Mouse (Mus musculus): ENCODE measurements at regions not wholly inside any gene's neighbourhood (a gene's known extent, or its start where the extent isn't known, plus 50 kb on each side); places are given as distances from the start of the nearest gene placed in this dataset.

DNA sequence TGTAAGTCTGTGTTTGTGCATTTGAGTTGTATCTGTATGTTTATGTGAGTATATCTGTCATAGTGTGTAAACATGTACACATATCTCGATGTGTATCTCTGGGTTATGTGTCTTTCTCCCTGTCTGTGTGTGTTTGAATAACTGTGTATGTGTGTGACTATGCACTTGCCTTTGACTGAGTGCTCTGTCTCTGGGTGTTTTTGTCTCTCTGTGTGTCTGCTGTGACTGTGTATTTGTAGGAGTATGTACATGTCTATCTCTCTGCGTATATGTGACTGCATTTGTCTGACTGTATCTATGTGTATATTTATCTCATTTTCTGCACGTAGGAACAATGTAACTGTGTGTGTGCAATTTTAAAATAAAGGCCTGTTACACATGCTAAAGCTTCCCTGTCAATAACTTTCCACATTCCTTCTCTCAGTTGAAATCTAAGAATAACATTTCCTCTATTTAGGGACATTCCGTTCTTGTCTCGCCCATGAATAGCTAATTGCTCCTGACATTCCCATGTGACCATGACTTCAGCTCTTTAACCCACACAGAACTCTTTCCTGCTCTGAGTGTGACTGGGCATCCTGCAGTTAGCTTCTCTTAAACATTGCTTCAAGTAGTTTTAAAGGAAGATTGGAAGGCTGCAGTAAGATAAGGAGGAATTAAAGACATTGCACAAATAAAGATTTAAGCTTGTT is 257.2 kb upstream of the Klf6 start:
- H3K4me3 ChIP-seq (replicated peaks), result no peak overlapping the region
- no peaks in the 10 kb centered on the region for H3K9me3 ChIP-seq
- H3K4me1 ChIP-seq (replicated peaks), result no peaks in the 10 kb centered on the region
- ATAC-seq, result no peak
- no peaks in the 10 kb centered on the region for H3K36me3 ChIP-seq
- no peak overlapping the region for H3K9ac ChIP-seq (replicated peaks)
- H3K4me2 ChIP-seq (replicated peaks), result no peak overlapping the region
- no peak overlapping the region for H3K27ac ChIP-seq
- H3K27me3 ChIP-seq, result no peaks in the 10 kb centered on the region
- 66% methylated on average over 5 of the region's 5 CpGs for WGBS

DNA sequence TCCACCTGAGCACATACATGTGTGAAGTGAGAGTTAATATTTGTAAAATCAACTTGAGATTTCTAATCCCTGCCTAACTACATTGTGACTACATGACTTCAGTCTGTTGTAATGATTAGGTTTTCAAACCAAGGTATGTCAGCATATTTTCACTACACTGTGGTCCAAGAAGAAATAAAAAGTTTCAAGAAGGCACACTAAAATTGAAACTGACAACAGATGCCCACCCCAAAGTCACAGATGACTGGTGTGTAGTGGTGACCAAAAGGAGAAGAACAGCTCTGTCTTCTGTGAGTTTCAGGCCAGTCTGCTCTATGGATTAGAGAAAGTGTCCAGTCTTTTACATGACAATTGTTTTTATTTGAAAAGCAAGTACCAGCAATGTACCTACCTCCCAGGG is 255.9 kb upstream of the Klf6 start:
- H3K4me3 ChIP-seq (replicated peaks), result no peak overlapping the region
- no peak for ATAC-seq
- H3K9me3 ChIP-seq, result no peaks in the 10 kb centered on the region
- H3K9ac ChIP-seq (replicated peaks), result no peak overlapping the region
- H3K36me3 ChIP-seq, result no peaks in the 10 kb centered on the region
- H3K4me1 ChIP-seq (replicated peaks), result no peaks in the 10 kb centered on the region
- H3K27ac ChIP-seq, result no peak overlapping the region
- H3K4me2 ChIP-seq (replicated peaks), result no peak overlapping the region
- no peaks in the 10 kb centered on the region for H3K27me3 ChIP-seq

DNA sequence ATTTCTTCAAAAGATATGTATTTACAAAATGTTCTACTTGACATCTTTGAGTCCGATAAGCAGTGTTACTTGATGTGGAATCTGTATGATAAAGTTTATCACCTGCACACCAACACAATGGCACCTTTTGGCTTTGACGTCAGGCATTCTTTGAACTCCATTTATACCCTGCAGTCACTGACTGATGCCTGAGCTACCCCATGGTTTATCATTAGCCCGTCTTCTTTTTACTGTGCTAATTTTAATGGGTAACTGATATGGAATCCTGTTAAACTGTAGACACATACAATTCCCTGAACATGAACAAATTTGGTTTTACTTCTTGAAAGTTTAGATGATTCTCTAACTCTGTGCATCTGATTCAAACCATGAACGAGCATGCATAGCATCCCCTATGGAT is 253.8 kb upstream of the Klf6 start:
- ATAC-seq, result no peak
- WGBS, result 88% methylated on average over 4 of the region's 4 CpGs
- Histone ChIP-seq H3K4me3 (replicated peaks) (no peak overlapping the region), H3K9me3 (no peaks in the 10 kb centered on the region), H3K36me3 (no peaks in the 10 kb centered on the region), H3K9ac (replicated peaks) (no peak overlapping the region), H3K4me1 (replicated peaks) (no peaks in the 10 kb centered on the region), H3K27me3 (no peaks in the 10 kb centered on the region), H3K4me2 (replicated peaks) (no peak overlapping the region), H3K27ac (no peak overlapping the region)

DNA sequence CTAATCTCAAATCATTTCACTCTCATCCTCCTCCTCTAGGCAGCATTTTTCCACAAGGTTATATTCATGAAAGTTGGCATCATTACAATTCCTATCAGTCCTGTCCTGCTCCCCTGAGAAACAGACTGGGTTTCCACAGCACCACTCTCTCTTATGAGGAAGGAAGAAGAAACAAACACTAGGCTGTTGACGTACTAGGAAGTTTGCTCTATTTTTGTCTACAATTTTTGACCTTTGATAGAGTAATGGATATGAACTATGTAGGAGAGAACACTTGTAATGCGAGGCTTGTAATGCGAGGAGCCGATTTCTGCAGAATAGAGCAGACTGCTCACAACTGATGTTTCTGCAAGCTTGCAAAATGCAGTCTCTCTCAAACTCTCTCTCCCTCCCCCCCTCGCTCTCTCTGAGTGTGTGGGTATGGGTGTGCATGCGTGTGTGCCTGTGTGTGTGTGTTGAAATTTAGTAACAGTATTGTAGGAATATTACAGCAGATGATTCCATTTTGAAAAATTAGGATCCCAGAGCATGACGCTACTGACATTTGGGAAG is 247.0 kb upstream of the Klf6 start:
- H3K4me3 ChIP-seq (replicated peaks), result no peak overlapping the region
- H3K9me3 ChIP-seq, result no peaks in the 10 kb centered on the region
- no peak overlapping the region for H3K9ac ChIP-seq (replicated peaks)
- no peak overlapping the region for H3K27ac ChIP-seq
- WGBS, result 86% methylated on average over 7 of the region's 7 CpGs
- no peaks in the 10 kb centered on the region for H3K27me3 ChIP-seq
- no peaks in the 10 kb centered on the region for H3K4me1 ChIP-seq (replicated peaks)
- no peaks in the 10 kb centered on the region for H3K36me3 ChIP-seq
- H3K4me2 ChIP-seq (replicated peaks), result no peak overlapping the region
- ATAC-seq, result no peak

DNA sequence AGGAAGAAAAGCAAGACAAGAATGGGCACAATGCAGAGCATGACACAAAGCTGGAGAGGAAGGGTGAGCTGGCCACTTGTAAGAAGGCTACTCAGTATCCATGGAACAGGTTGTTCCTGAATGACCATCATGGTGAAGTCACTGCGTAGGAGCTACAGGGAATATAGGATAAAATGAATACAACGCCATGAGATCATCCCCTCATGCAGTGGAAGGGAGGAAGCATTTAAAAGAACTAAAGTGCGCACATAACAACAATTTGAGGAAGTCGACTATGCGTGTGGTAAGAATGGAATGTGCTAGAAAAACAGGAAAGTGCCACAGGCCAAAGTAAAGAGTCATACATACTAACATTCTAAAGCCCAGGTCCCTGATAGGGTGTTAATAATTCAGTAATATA is 246.4 kb upstream of the Klf6 start:
- H3K27me3 ChIP-seq, result no peaks in the 10 kb centered on the region
- ATAC-seq, result no peak
- no peaks in the 10 kb centered on the region for H3K4me1 ChIP-seq (replicated peaks)
- H3K4me3 ChIP-seq (replicated peaks), result no peak overlapping the region
- H3K36me3 ChIP-seq, result no peaks in the 10 kb centered on the region
- no peak overlapping the region for H3K9ac ChIP-seq (replicated peaks)
- no peak overlapping the region for H3K27ac ChIP-seq
- H3K4me2 ChIP-seq (replicated peaks), result no peak overlapping the region
- H3K9me3 ChIP-seq, result no peaks in the 10 kb centered on the region
- 89% methylated on average over 5 of the region's 5 CpGs for WGBS

DNA sequence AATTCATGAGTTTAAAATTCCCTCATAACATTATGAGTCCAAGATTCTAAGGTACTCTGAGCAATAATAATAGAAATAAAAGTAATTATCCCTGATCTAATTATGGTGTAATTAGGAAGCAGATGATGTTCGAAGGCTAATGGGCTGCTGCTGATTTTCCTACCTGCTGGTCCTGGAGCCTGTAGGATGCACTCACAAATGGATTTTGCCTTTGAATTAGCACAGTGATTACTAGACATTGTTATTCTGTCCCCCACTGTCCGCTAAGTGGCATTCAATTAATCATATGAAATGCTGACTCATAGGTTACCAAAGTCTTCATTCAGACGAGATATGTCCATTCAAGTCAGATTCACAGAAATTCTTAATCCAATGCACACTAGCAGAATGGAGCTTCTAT is 246.0 kb upstream of the Klf6 start:
- Histone ChIP-seq H3K4me1 (replicated peaks) (no peaks in the 10 kb centered on the region), H3K4me3 (replicated peaks) (no peak overlapping the region), H3K9me3 (no peaks in the 10 kb centered on the region), H3K4me2 (replicated peaks) (no peak overlapping the region), H3K27ac (no peak overlapping the region), H3K36me3 (no peaks in the 10 kb centered on the region), H3K27me3 (no peaks in the 10 kb centered on the region), H3K9ac (replicated peaks) (no peak overlapping the region)
- ATAC-seq, result no peak
- 73% methylated on average over 3 of the region's 3 CpGs for WGBS

DNA sequence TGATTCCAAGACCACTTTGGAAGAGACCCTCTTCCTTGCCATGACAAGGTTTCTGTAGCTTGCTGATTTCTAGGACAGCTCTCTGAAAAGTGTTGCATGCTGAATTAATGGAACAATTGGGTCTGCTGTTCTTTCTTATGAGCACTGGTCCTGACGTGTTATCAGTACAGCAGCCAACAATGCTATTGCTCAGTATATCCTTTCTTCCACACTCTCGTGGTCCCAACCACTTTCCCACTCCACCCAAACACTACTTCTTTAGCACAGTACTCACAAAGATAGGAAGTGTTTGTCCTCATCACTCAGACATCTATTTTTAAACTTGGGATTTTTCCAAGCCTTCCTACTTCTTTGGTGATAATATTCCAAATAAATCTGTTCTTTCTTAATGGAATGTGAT is 233.2 kb upstream of the Klf6 start:
- no peaks in the 10 kb centered on the region for H3K36me3 ChIP-seq
- no peak overlapping the region for H3K4me2 ChIP-seq (replicated peaks)
- 62% methylated on average over 2 of the region's 2 CpGs for WGBS
- no peak overlapping the region for H3K9ac ChIP-seq (replicated peaks)
- H3K27me3 ChIP-seq, result no peaks in the 10 kb centered on the region
- no peaks in the 10 kb centered on the region for H3K9me3 ChIP-seq
- ATAC-seq, result no peak
- no peak overlapping the region for H3K4me3 ChIP-seq (replicated peaks)
- no peak overlapping the region for H3K27ac ChIP-seq
- no peaks in the 10 kb centered on the region for H3K4me1 ChIP-seq (replicated peaks)

DNA sequence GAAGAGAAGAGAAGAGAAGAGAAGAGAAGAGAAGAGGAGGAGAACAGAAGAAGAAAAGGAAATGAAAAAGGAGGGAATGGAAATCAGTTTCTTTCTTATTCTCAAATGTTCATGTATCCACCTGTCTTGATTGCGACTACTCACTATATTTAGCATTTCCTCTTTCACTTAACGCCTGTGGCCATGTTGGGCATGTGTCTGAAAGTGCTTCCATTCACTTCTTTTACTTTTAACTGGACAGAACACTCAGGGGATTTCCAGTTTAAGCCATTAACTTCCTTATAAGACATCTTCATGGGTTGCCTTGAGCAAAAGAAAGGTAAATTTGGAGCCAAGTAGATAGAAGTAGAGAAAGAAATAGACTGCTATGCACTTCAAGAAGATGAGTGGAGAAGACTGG is 226.3 kb upstream of the Klf6 start:
- no peak overlapping the region for H3K4me3 ChIP-seq (replicated peaks)
- H3K27ac ChIP-seq, result no peak overlapping the region
- H3K9me3 ChIP-seq, result no peaks in the 10 kb centered on the region

DNA sequence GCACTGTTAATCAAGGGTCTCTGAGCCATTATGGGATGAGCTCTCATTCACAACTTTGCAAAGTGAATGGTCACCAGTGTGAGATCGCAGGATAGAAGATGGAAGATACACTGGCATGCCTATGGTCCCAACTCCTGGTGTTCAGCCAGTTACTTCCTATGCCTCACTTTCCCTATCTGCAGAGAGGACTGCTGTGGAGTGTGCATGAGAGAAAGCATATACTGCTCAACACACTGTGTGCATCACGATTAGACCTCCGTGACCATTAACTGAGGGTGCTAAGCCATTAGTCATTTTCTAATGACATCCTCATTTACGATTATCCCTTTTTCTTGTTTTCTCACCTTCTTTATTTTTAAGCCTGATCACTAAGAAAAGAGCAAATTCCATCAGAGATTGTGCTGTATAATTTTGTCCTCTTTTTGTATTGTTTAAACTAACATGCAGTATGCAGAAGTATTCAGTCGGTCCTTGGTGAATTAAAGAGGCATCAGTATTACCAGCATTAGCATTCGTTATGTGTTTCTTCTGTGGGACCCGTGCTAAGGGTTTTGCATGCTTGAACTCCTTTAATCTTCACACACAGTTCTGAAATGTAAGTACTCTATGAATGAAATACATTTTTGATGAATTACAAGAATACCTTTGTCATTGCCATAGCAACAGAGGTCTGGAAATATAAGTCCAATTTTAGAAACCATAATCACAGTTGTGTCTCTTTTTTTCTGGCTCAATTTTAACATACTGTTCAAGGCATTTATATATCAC is 219.4 kb upstream of the Klf6 start:
- peak; percentile 60; the same call in 1 of the 2 replicates for ATAC-seq

More for the DNA sequence above, 226.3 kb upstream of the Klf6 start:
- no peak for ATAC-seq
- Histone ChIP-seq H3K4me2 (replicated peaks) (no peak overlapping the region), H3K4me1 (replicated peaks) (no peaks in the 10 kb centered on the region), H3K9ac (replicated peaks) (no peak overlapping the region), H3K36me3 (no peaks in the 10 kb centered on the region), H3K27me3 (no peaks in the 10 kb centered on the region)
- WGBS, result 91% methylated on average over 2 of the region's 2 CpGs

DNA sequence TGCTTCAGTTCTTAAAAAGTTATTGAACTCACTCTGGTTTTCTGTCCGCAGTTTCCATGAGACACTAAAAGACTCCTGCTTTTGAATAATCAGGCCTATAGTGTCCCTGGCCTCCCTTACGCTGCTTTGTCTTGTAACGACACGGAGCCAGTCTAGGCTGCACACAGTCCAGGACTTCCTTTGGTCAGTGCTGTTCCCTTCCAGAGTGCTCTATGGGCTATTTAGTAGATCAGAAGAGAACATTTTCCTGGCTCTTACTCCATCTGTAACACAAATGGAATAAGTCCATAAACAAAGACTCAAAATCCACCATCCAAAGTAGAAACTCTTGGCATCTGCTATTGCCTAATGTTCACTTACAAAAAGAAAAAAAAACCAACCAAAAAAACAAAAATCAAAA is 213.0 kb upstream of the Klf6 start:
- Histone ChIP-seq H3K9ac (replicated peaks) (no peak overlapping the region), H3K4me1 (replicated peaks) (no peaks in the 10 kb centered on the region), H3K27me3 (no peaks in the 10 kb centered on the region), H3K36me3 (no peaks in the 10 kb centered on the region), H3K27ac (no peak overlapping the region), H3K9me3 (no peaks in the 10 kb centered on the region), H3K4me3 (replicated peaks) (no peak overlapping the region), H3K4me2 (replicated peaks) (no peak overlapping the region)
- 81% methylated on average over 4 of the region's 4 CpGs for WGBS
- no peak for ATAC-seq

More for the DNA sequence above, 219.4 kb upstream of the Klf6 start:
- no peak overlapping the region for H3K27ac ChIP-seq
- H3K27me3 ChIP-seq, result no peaks in the 10 kb centered on the region
- no peak overlapping the region for H3K9ac ChIP-seq (replicated peaks)
- no peaks in the 10 kb centered on the region for H3K4me1 ChIP-seq (replicated peaks)
- no peak overlapping the region for H3K4me2 ChIP-seq (replicated peaks)
- no peaks in the 10 kb centered on the region for H3K9me3 ChIP-seq
- H3K4me3 ChIP-seq (replicated peaks), result no peak overlapping the region
- 69% methylated on average over 7 of the region's 7 CpGs for WGBS
- H3K36me3 ChIP-seq, result no peaks in the 10 kb centered on the region

DNA sequence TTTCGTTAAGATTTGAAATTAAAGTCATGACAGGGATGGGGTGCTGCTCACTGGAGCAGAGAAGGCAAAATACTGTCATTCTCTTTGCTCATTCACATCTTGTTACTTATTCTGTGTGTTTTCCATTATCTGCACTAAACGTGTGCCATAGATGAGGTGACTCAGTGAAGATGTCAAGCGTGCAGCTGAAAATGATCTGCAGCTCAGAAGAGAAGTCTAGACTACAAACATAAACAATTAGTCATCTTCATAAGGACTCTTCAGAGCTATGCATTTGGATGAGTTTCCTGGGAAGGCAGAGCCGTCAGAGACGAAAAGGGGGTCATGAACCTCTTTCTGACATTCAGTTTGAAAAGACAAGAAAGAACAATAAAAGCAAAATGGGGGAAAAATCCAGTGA is 203.7 kb upstream of the Klf6 start:
- Histone ChIP-seq H3K4me1 (replicated peaks) (no peaks in the 10 kb centered on the region), H3K9ac (replicated peaks) (no peak overlapping the region), H3K36me3 (no peaks in the 10 kb centered on the region), H3K27ac (no peak overlapping the region), H3K4me2 (replicated peaks) (no peak overlapping the region), H3K9me3 (no peaks in the 10 kb centered on the region), H3K27me3 (no peaks in the 10 kb centered on the region), H3K4me3 (replicated peaks) (no peak overlapping the region)
- no peak for ATAC-seq
- 58% methylated on average over 5 of the region's 5 CpGs for WGBS

DNA sequence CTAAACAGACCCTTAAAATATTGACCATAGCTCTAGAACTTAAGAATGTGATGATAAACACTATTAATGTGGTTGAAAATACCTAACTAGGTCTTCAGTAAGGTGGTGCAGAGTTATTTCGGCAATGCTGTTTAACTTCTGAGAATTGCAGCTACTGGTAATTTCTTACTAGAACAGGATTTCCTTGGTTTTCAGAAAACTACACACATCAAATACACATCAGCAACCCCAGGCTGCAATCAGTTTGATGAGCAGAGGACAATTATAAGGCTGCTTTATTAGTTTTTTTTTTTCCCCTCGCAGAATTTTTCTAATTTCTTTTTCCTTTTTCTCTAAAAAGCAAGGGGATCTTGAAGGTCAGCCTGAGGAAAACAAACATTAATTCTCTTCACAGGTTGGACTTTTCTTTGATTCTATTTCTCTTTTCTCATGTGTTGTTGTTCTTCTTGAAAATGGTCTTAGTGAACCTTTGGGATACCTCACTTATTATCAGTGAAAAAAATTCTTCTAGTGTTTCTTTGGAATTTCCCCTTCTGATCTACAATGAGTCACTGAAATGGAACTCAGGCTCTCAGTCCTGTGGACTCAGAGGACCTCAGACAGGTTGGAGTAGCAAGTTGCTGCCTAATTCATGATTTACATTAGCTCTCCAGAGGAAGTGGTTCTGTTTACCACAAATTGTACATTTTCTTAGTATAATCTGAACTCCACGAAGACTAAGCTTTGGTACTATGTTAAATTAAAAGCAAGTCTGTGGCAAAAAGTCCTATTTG is 194.9 kb upstream of the Klf6 start:
- Histone ChIP-seq H3K27ac (no peak overlapping the region), H3K9me3 (no peaks in the 10 kb centered on the region), H3K4me3 (replicated peaks) (no peak overlapping the region), H3K27me3 (no peaks in the 10 kb centered on the region), H3K36me3 (no peaks in the 10 kb centered on the region), H3K9ac (replicated peaks) (no peak overlapping the region), H3K4me1 (replicated peaks) (no peaks in the 10 kb centered on the region), H3K4me2 (replicated peaks) (no peak overlapping the region)
- ATAC-seq, result no peak
- 88% methylated on average over 3 of the region's 3 CpGs for WGBS
